Mouse (Mus musculus) neural tube, embryonic 11.5 days (tissue): ENCODE data around the gene Slc35c2. TPM values are rescaled to one million over a fixed set of nuclear protein-coding genes. Genes with fewer than 3 reads are reported as not detected.

ENCODE experiments used
- ATAC-seq: fragments of 200-750 bp; cut with Nextera tagmentation; 2 replicates; pipeline ENCODE4 v1.8.0; 2017; ENCODE audit warnings: moderate number of reproducible peaks, mild to moderate bottlenecking, moderate TSS enrichment, moderate library complexity; ENCODE audit not compliant: insufficient read depth, low FRiP score, low TSS enrichment
- DNase-seq: peaks from one replicate; pipeline ENCODE4 v3.0.0-alpha.2; 2015; ENCODE audit warnings: low spot score
- H3K27ac ChIP-seq: fragments of 300-500 bp; sonication (generic); 2 replicates; pipeline ENCODE4 v1.5.1; 2014; ENCODE audit warnings: low read depth, mild to moderate bottlenecking, low read length
- H3K27me3 ChIP-seq: fragments of 300-500 bp; sonication (generic); 2 replicates; pipeline ENCODE4 v1.6.1; 2014; ENCODE audit warnings: mild to moderate bottlenecking, low read length, mixed read lengths; ENCODE audit not compliant: control insufficient read depth, insufficient read depth
- H3K36me3 ChIP-seq: fragments of 300-500 bp; sonication (generic); 2 replicates; pipeline ENCODE4 v1.6.1; 2014; ENCODE audit warnings: mild to moderate bottlenecking, low read length, moderate library complexity, mixed read lengths; ENCODE audit not compliant: control insufficient read depth, insufficient read depth
- H3K4me1 ChIP-seq: fragments of 300-500 bp; sonication (generic); 2 replicates; pipeline ENCODE4 v1.6.1; 2014; ENCODE audit warnings: low read length, mixed read lengths; ENCODE audit not compliant: control insufficient read depth, insufficient read depth
- H3K4me2 ChIP-seq: fragments of 300-500 bp; sonication (generic); 2 replicates; pipeline ENCODE4 v1.6.1; 2014; ENCODE audit warnings: low read depth, mild to moderate bottlenecking, moderate library complexity
- H3K4me3 ChIP-seq: fragments of 300-500 bp; sonication (generic); 2 replicates; pipeline ENCODE4 v1.5.1; 2014; ENCODE audit warnings: low read depth, low read length
- H3K9ac ChIP-seq: fragments of 300-500 bp; sonication (generic); 2 replicates; pipeline ENCODE4 v1.6.1; 2014; ENCODE audit warnings: mild to moderate bottlenecking, low read length
- H3K9me3 ChIP-seq: fragments of 300-500 bp; sonication (generic); 2 replicates; pipeline ENCODE4 v1.6.1; 2016; ENCODE audit warnings: low read length; ENCODE audit not compliant: control insufficient read depth
- WGBS: fragments of 180-500 bp; shearing (Covaris S2); extraction: QIAGEN DNeasy Blood & Tissue Kit; methylation state at CpG from one replicate; pipeline ENCODE4 v1.1.7; 2014; 5-methylcytosine and 5-hydroxymethylcytosine counted together
- polyA plus RNA-seq: library from polyadenylated mRNA; unstranded; fragments of >200 nt; fragmentation: Nextera tagmentation; extraction: Ambion mirVana; gene quantifications from 2 replicates; pipeline ENCODE4 v1.2.1, GENCODE M21; 2014

Gene Slc35c2
- polyA plus RNA-seq, 1 experiment from 2014 or later, result 48.2 TPM

DNA sequence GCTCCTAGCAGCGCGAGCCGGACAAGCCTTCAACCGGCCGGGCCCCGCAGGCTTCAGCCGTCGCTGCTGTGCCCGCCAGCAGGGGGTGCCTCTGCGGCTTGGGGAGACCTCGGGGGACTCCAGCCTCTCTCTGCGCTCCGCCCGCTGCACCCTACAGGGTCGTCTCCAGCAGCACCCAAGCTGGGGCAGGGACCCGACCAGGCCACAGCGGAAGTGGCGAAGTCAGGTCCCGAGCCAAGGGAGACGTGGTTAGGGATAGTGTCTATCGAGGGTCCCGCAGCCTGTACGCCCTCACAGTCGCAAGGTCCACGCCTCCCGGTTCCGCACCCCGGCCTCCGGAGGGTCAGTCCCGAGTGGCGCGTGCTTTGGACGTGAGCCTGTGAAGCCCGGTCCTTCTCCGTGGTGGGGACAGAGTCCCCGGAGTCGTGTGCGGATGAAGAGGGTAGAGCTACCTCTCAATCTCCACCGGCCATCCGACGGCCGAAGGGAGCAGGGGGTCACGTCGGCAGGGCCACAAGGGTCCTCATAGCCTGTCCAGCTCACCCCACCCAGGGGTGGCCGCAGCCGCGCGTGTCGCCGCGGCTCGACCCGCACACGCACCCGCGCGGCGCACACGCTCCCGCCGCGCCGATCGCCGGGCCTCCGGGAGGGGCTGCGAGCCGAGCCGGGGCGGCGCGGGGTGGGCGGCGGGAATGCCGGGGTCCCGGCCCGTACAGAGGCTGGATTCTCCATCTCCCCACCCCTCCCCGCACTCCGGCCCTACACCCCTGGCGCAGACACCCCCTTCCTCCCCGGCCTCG lies 54.0 kb downstream of the Slc35c2 start:
- Histone ChIP-seq H3K9me3 (no peaks in the 10 kb centered on the region), H3K27me3 (peaks cover 83% of the 10 kb centered on the region), H3K36me3 (no peaks in the 10 kb centered on the region), H3K27ac (0 out of 2 replicates have a peak overlapping the region, but pooled peaks have one; percentile 60), H3K4me2 (peak overlapping the region; percentile 96), H3K9ac (peak overlapping the region; percentile 67), H3K4me1 (peaks cover 14% of the 10 kb centered on the region), H3K4me3 (peak overlapping the region; percentile 57)
- DNase-seq (peak; percentile 73), ATAC-seq (peak; percentile 22; the same call in 1 of the 2 replicates)
- WGBS, result 1% methylated on average over 73 of the region's 82 CpGs

DNA sequence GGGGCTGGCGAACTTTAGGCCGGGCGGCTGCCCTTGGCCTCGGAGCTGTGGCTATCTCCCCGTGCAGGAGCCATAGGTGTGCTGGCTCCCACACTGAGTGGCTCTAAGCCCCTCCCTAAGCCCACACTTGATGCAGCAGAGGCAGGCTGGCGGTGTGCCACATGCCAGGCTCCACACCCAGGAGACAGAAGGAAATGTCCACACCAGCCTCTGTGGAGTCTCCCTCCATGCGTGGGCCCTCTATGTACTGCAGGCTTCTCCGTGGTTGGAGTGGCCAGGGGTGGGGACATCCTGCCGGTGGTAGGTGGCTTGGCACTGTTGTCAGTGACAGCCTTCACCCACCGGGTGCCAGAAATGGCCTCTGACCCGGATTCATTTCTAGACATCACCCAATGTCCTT lies 58.6 kb downstream of the Slc35c2 start:
- Histone ChIP-seq H3K36me3 (no peaks in the 10 kb centered on the region), H3K27ac (no peak overlapping the region), H3K9me3 (no peaks in the 10 kb centered on the region), H3K9ac (no peak overlapping the region), H3K4me1 (peaks cover 4% of the 10 kb centered on the region; the same call in 1 of the 2 replicates), H3K27me3 (peaks cover 68% of the 10 kb centered on the region), H3K4me3 (no peak overlapping the region), H3K4me2 (no peak overlapping the region)
- no peak for DNase-seq
- no peak for ATAC-seq
- 86% methylated on average over 11 of the region's 11 CpGs for WGBS

Other genes with a start within 250 kb of the Slc35c2 start
- gene Cd40, start 232.2 kb downstream of the Slc35c2 start, polyA plus RNA-seq, result 8.5 and 8.9 TPM in 2 replicates
- not detected in 2 replicates for gene 1700025C18Rik, start 197.1 kb downstream of the Slc35c2 start, polyA plus RNA-seq
- 3.1 and 3.4 TPM in 2 replicates for gene Cdh22, start 53.0 kb downstream of the Slc35c2 start, polyA plus RNA-seq
- 89.0 and 97.7 TPM in 2 replicates for gene Elmo2, start 38.6 kb upstream of the Slc35c2 start, polyA plus RNA-seq
- 5.1 and 6.1 TPM in 2 replicates for gene Zfp663, start 80.9 kb upstream of the Slc35c2 start, polyA plus RNA-seq
- gene Zfp334, start 100.4 kb upstream of the Slc35c2 start, polyA plus RNA-seq, result 22.2 and 23.0 TPM in 2 replicates
- gene Ocstamp, start 112.5 kb upstream of the Slc35c2 start, polyA plus RNA-seq, result not detected in 2 replicates
- gene Slc13a3, start 185.4 kb upstream of the Slc35c2 start, polyA plus RNA-seq, result 0.23 and 0.24 TPM in 2 replicates
- 48.4 and 52.9 TPM in 2 replicates for gene Trp53rka, start 205.5 kb upstream of the Slc35c2 start, polyA plus RNA-seq
- gene Slc2a10, start 215.9 kb upstream of the Slc35c2 start, polyA plus RNA-seq, result 3.0 and 3.6 TPM in 2 replicates